Mouse (Mus musculus) layer of hippocampus, adult 9-10 months (tissue): ENCODE measurements around the gene Golga3.

Source experiments
- DNase-seq: peaks from one replicate; pipeline ENCODE4 v3.0.0; 2022; ENCODE audit warnings: low spot score

Gene Golga3

DNA sequence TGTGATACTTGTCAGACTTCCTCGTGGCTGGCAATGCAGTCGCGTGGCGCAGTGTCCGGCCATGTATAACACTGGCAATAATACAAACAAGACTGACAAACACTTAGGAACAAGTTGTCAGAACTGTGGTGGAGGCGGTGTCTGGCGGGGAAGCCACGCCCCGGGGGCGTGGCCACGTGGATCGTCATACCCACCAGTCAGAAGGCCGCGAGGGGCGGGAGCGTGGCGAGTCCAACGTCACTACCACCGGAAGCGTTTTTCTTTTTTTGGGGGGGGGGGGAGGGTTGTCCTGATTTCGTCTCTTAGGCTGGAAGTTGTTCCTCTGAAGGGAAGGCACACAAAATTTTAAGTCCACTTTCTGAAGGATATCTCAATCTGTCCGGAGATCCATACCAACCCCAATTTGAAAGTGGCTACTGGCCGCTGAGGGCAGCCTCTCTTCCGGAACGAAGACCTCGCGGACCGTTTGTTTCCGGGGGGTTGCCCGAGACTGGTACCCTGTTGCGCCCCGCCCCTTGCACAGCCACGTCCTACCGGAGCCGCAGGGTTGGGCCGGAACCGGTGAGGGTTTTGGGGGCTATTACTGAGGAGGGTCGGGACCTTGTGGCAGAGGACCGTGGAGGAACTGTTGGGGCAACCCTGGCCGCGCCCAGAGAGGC is at the start of gene Golga3:
Gene Golga3 (plus strand): TSS at position 340 of the 659 bp plus-strand sequence.
- peak; percentile 68 for DNase-seq

- peak; percentile 98 for DNase-seq
These were observed 41.0 kb upstream of the Golga3 start, which contains the start of gene Chfr for GRCm38 (mm10) chr5:110135293-110136086. Chfr (plus strand) TSS chr5:110135842.

- no peak for DNase-seq
These were observed 40.4 kb upstream of the Golga3 start for GRCm38 (mm10) chr5:110136087-110136464.

DNA sequence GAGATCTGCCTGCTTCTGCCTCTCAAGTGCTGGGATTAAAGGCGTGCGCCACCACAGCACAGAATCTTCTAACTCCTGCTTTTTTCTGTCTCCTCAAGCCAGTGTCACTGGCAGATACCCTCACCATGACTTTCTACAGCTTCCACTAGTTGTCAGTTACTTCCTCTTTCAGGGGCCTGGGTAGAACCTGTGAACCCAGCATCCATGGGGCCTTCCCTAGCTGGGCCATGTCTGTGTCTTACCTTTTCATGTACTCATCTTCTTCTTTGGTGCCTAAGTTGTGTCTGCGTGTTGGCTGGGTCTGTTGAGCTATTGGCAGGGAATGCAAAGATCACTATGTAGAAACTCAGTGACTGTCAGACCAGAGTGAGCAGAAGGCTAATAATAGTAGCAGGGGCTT is 38.7 kb upstream of the Golga3 start:
- no peak for DNase-seq

DNA sequence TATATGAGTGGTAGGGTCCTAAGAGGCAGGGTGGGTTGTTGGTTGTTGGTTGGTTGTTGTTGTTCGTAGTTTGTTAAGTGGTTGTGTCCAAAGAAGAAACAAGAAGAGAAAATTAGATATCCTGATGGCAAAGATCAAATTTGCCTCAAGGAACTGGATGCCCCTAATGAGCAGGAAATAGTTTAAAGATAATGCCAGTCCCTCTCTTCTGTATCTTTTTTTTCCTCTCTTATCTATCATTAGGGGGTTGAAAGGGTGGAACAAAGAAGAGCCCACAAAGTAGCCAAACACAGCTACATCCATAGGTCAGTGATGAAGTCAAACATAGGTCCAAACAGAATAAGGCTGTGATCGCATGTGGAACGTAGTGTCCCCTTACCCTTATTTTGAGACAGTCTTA is 37.2 kb upstream of the Golga3 start:
- no peak for DNase-seq

DNA sequence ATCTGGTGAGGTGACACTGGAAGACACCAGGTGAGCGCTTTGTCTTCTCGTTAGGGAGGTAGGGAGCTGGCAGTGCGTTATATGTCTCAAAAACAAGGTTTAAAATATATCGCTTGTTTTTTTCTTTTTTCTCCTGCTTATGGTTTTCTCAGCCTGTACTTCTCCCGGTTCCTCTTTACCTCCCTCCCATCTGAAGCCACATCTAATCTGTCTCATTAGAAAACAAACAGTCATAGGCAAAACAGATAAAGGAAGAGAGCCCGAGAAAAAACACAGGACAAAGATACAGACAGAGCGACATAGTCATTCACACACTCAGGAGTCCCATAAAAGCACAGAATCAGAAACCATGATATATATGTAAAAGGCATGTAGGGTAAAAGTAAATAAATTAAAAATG is 36.1 kb upstream of the Golga3 start:
- DNase-seq, result no peak

DNA sequence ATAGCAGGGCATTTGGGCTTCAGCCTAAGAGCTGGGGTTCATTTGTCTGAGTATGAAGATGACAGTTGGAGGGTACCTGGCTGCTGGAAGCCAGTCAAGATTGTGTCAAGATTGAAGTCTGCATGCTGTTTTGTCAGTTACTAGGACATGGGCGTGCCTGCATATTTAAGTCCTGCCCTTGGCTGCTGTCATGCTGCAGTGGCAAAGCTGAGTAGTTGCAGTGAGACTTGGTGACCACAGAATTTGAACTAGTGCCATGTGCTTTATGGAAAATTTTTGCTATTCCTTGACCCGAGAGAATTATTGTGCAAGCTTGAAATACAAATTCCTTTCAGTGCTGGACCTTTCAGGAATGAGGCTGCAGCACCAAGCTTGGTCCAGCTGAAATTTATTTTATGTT is 34.2 kb upstream of the Golga3 start:
- DNase-seq, result no peak

DNA sequence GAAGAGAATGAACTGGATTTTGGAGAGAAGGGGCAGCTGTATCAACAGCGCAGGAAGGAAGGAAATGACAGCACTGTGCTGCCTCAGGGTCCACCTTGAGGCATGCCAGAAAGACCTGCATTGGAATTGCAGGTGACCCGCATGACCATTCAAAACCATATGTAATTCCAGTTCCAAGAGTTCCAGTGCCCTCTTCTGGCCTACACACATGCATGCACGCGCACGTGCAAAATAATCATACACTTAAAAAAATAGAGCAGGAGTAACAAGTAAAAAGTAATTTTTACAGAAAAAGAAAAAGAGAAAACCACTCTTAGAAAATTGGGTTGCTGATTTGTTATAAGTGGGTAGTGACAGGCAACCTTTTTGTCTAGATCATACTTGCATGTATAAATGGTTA is 33.5 kb upstream of the Golga3 start:
- DNase-seq, result no peak

DNA sequence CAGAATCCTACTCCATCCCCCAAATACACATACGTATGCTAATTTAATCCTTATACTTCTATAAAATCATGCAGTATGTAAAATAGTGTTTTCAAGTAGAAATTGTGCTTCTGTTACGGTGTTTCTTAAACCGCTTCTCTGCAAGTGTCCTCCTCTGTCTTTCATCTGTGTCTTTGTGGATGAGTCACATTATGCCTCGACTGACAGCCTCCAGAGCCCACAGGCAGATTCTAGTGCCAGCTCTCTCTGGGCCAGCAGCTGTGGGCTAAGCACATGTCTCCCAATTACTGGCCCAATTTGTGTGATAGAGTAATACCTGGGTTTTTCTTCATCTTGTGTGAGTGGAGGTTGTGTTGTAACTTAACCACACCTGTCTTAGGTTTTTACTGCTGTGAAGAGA is 7.1 kb upstream of the Golga3 start:
- DNase-seq, result no peak

DNA sequence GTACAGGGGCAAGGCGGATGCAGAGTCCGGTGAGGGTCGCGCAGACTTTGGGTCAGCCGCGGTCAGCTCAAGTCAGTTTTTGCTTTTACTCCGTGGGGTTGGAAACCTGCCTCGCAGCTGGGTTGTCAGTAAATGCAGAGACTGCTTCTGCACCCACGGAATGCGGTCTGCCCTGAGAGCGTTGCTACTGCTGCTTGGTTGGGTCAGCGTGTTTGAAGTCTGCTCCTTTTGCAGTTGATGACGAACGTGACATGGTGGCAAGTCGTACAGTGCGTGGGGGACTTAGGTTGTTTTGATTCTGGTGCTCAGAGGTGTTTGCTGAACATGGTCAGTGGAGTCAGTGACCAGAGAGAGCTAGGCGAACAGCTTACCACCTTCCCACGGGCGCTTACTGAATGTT is 520 bp downstream of the Golga3 start:
- no peak for DNase-seq

GRCm38 (mm10) chr5:110178628-110179027 is 2.1 kb downstream of the Golga3 start:
- no peak for DNase-seq

DNA sequence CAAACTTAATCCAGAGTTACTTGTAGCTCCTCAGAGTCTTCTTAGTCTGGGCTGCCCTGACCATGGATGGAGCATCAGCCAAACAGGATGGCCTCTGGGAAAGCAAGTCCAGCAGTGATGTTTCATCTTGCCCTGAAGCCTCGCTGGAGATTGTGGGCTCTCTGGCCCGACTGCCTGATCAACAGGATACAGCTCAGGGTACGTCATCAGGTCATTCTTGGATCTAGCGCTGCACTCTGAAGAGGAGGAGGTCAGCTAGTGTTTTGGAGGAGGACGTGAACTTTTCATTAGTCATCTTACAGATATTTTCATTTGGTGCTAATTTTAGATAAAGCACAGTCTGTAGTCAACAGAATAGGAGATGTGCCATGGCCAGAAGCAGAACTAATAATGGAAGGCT is 5.2 kb downstream of the Golga3 start:
- no peak for DNase-seq

DNA sequence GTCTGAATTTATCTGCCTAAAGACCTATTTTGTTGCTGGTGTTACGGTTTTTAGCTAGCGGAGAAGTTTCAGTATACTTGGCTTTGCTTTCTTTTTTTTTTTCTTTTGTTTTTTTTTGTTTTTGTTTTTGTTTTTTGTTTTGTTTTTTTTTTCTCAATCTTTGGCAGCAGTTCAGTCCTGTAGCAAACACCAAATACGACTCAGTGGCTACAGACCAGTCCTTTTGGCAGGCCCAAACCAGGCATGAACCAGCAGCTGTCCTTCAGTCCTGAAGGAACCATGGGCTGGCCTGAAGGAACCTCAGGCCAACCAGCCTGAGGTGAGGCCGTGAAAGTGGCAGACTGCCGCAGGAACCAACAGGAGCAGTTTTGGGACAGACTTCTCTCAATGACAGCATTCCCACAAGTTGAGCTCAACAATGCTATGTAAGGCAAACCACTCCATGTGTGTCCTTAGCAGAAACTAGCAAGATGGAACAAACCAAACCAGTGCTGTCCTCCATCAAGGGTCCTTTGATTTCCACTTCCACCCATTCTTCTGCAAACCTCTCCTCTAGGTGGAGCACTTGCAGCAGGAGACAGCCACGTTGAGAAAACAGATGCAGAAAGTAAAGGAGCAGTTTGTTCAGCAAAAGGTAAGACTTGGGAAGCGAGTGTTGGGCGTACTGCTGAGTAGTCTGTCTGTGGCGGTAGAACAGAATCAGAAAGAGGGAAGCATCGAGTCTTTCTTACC is 26.8 kb downstream of the Golga3 start:
- DNase-seq, result no peak

GRCm38 (mm10) chr5:110204777-110205176 is 28.3 kb downstream of the Golga3 start:
- DNase-seq, result no peak

DNA sequence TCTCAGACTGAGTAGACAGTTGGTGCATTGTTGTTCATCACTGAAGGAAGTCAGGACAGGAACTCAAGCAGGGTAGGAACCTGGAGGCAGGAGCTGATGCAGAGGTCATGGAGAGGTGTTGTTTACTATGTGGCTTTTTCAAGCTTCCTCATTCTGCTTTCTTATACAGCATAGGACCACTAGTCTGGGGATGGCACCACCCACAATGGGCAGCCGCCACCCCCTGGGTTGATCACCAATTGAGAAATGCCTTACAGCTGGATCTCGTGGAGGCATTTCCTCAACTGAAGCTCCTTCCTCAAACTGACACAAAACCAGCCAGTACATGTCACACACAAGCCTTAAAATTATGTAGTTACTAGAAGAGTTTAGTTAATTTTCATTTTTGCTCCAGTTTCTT is 34.8 kb downstream of the Golga3 start:
- DNase-seq, result no peak

DNA sequence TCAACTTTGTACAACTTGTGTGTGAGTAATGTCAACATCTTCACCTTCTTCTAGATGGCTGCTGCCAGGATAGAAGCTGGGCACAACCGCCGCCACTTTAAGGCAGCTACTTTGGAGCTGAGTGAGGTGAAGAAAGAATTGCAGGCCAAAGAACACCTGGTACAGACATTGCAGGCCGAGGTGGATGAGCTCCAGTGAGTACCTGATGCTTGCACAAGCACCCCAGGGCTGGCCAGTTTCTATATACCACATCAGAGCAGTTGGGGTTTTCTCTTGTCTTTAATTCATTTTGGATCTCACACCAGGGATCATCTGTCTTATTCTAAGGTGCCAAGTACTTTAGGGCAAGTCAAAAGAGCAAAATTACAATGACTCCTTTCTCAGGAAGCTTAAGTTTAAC is 40.3 kb downstream of the Golga3 start:
- DNase-seq, result no peak

GRCm38 (mm10) chr5:110220331-110220730 is 43.8 kb downstream of the Golga3 start:
- no peak for DNase-seq

GRCm38 (mm10) chr5:110222757-110223156 is 46.3 kb downstream of the Golga3 start:
- DNase-seq, result no peak

DNA sequence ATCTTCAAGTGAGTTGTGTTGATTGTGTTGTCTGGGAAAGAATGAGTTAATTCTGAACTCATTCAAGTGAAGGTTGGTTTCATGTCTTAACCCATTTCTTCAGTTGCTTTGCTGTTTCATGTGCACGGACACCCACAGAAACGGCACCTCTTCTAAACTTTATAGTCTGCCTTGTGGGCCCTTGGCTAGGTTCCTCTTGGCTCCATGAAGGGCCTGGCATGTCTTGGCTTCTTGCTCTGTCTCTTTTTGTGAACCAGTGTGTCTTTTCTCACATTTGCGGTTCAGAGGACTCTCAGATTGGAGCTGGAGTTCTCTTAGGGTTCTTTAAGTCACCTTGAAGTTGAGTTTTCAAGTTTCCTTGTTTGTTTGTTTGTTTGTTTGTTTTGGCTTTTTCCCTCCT is 48.6 kb downstream of the Golga3 start:
- DNase-seq, result no peak

GRCm38 (mm10) chr5:110227336-110227883 is 50.9 kb downstream of the Golga3 start:
- no peak for DNase-seq

GRCm38 (mm10) chr5:110230401-110230779 is 53.9 kb downstream of the Golga3 start:
- DNase-seq, result peak; percentile 7

GRCm38 (mm10) chr5:110230780-110231461 is 54.4 kb downstream of the Golga3 start, which contains the start of gene Ankle2:
Ankle2 (plus strand) TSS chr5:110231004.
- peak; percentile 63 for DNase-seq
